Mouse (Mus musculus): ENCODE measurements around the gene Celf2. TPM values are rescaled to one million over a fixed set of nuclear protein-coding genes. Genes with fewer than 3 reads are reported as not detected.

Celf2 gene
- polyA plus RNA-seq, 1 experiment from 2014 or later, result 191 TPM

DNA sequence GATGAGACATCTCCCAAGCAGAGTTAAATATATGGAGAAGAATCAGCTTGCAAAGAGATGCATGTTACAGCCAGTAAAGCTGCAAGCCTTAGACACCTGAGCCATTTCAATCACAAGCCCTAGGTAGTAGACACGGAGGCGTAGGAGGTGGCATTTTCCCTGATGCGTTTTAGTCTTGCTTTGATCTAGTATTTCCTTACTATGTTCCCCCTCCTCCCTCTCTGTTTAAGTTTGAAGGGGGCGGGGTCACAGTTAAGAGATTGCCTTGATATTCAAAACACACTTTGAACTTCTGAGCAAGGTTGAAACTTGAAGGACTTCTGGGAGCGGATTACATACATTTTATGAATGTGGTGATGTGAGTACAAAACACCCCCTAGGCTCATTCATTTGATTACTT, 887.3 kb downstream of the Celf2 start:
- 85% methylated on average over 5 of the region's 5 CpGs for WGBS
- Histone ChIP-seq H3K9ac (replicated peaks; ENCODE audit: low read length) (no peak overlapping the region), H3K27me3 (ENCODE audit: control insufficient read depth, insufficient read depth, low read length) (no peaks in the 10 kb centered on the region), H3K9me3 (ENCODE audit: control insufficient read depth, low read length) (no peaks in the 10 kb centered on the region), H3K4me1 (ENCODE audit: control insufficient read depth, insufficient read depth, low read length) (no peaks in the 10 kb centered on the region), H3K27ac (replicated peaks; ENCODE audit: low read depth, low read length) (no peak overlapping the region), H3K36me3 (ENCODE audit: control insufficient read depth, insufficient read depth, low read length) (0 out of 2 replicates have a peak, but pooled peaks cover 4% of the 10 kb centered on the region), H3K4me2 (ENCODE audit: low read length) (no peak overlapping the region), H3K4me3 (replicated peaks; ENCODE audit: low read depth, low read length) (no peak overlapping the region)
- DNase-seq, result no peak
- ATAC-seq (ENCODE audit: low FRiP score, low TSS enrichment), result no peak

DNA sequence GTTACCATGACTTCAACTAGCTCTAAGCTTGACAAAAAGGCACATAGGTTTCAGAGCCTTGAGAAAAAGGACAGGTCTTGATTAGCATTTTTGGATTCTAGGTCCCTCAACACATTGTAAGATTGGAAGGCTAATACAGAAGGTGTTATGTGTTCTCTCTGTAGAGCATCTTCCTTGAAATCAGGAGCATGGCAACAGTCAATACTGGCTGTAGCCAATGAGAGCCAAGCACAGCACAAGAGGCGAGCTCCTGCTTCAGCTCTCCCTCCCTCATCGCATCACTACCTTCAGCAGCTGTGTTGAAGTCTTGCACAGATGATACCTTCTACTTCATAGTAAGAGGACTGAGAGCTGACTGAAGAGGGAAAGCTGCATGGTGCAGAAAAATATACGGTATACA, 890.5 kb downstream of the Celf2 start:
- DNase-seq, result no peak
- H3K4me1 ChIP-seq (ENCODE audit: control insufficient read depth, insufficient read depth, low read length), result no peaks in the 10 kb centered on the region
- H3K4me3 ChIP-seq (replicated peaks; ENCODE audit: low read depth, low read length), result no peak overlapping the region
- no peak overlapping the region for H3K4me2 ChIP-seq (ENCODE audit: low read length)
- H3K9ac ChIP-seq (replicated peaks; ENCODE audit: low read length), result no peak overlapping the region
- H3K27ac ChIP-seq (replicated peaks; ENCODE audit: low read depth, low read length), result no peak overlapping the region
- no peak for ATAC-seq (ENCODE audit: low FRiP score, low TSS enrichment)
- H3K27me3 ChIP-seq (ENCODE audit: control insufficient read depth, insufficient read depth, low read length), result no peaks in the 10 kb centered on the region
- no peaks in the 10 kb centered on the region for H3K9me3 ChIP-seq (ENCODE audit: control insufficient read depth, low read length)
- H3K36me3 ChIP-seq (ENCODE audit: control insufficient read depth, insufficient read depth, low read length), result peaks cover 15% of the 10 kb centered on the region; the same call in 1 of the 2 replicates
- WGBS, result 91% methylated on average over 3 of the region's 3 CpGs

DNA sequence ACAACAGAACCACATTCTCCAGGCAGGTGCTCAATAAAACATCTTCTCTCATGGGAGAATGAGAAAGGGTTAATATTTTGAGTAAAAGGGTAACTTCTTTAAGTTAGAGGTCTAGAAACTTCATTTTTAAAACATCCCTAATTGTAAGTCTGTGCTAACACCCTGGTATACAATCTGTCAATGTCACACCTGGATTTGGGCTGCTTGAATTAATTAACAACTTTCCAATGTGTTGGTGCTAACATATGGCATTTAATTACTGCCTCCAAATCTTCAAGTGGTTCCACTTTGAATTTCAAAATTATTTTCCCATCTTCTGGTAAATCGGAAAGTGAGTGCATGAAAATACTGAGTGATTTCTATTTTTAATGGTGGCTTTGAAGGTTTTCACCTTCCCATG, 890.9 kb downstream of the Celf2 start:
- Histone ChIP-seq H3K36me3 (ENCODE audit: control insufficient read depth, insufficient read depth, low read length) (peaks cover 17% of the 10 kb centered on the region; the same call in 1 of the 2 replicates), H3K4me2 (ENCODE audit: low read length) (no peak overlapping the region), H3K9me3 (ENCODE audit: control insufficient read depth, low read length) (no peaks in the 10 kb centered on the region), H3K9ac (replicated peaks; ENCODE audit: low read length) (no peak overlapping the region), H3K27me3 (ENCODE audit: control insufficient read depth, insufficient read depth, low read length) (no peaks in the 10 kb centered on the region), H3K4me1 (ENCODE audit: control insufficient read depth, insufficient read depth, low read length) (no peaks in the 10 kb centered on the region), H3K4me3 (replicated peaks; ENCODE audit: low read depth, low read length) (no peak overlapping the region), H3K27ac (replicated peaks; ENCODE audit: low read depth, low read length) (no peak overlapping the region)
- whole genome bisulfite sequencing, result 96% methylated on average over 1 of the region's 1 CpGs
- ATAC-seq (ENCODE audit: low FRiP score, low TSS enrichment) (no peak), DNase-seq (no peak)

DNA sequence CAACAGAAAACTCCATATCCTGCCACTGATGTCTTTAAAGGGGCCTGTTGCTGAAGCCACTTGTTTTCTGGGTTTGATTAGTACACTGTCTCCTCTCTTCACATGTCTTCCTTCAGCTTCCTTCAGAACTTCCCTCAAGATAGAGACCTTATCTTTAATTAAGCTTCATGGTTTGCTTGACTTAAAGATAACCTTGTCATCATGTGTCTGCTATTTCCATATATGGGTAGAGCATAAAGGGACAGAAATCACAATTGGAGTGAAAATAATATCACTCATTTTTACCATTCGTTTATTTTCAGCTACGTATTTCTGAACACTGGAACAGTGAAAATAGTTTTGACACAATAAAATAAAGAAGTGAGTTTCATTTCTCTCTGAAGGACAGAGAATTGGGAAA, 905.0 kb downstream of the Celf2 start:
- DNase-seq, result no peak
- 95% methylated on average over 2 of the region's 2 CpGs for WGBS
- H3K36me3 ChIP-seq (ENCODE audit: control insufficient read depth, insufficient read depth, low read length), result peaks cover 36% of the 10 kb centered on the region
- H3K4me1 ChIP-seq (ENCODE audit: control insufficient read depth, insufficient read depth, low read length), result peaks cover 9% of the 10 kb centered on the region
- no peak overlapping the region for H3K4me2 ChIP-seq (ENCODE audit: low read length)
- ATAC-seq (ENCODE audit: low FRiP score, low TSS enrichment), result no peak
- no peak overlapping the region for H3K9ac ChIP-seq (replicated peaks; ENCODE audit: low read length)
- no peak overlapping the region for H3K27ac ChIP-seq (replicated peaks; ENCODE audit: low read depth, low read length)
- no peak overlapping the region for H3K4me3 ChIP-seq (replicated peaks; ENCODE audit: low read depth, low read length)
- H3K9me3 ChIP-seq (ENCODE audit: control insufficient read depth, low read length), result no peaks in the 10 kb centered on the region
- H3K27me3 ChIP-seq (ENCODE audit: control insufficient read depth, insufficient read depth, low read length), result no peaks in the 10 kb centered on the region

DNA sequence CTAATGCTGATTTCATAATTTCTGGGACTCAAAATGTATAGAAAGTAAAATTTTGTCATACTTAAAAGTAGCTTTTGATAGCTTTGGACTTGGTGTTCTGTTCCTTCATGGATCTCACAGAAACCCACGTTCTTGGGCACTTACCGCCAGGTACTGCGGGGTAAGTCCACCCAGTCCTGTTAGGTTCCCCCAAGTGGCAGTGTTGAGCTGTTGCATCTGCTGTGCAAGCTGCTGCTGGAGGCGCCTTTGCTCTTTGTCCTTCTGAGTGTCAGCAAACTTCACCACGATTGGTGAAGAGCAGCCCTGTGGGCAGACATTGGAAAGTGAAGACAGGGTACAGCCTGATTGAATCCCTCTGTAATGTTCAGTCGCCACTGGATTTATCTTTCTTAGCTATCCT, 905.5 kb downstream of the Celf2 start:
- no peak for ATAC-seq (ENCODE audit: low FRiP score, low TSS enrichment)
- Histone ChIP-seq H3K4me1 (ENCODE audit: control insufficient read depth, insufficient read depth, low read length) (peaks cover 4% of the 10 kb centered on the region), H3K27ac (replicated peaks; ENCODE audit: low read depth, low read length) (no peak overlapping the region), H3K36me3 (ENCODE audit: control insufficient read depth, insufficient read depth, low read length) (peaks cover 40% of the 10 kb centered on the region), H3K9ac (replicated peaks; ENCODE audit: low read length) (no peak overlapping the region), H3K4me2 (ENCODE audit: low read length) (no peak overlapping the region), H3K9me3 (ENCODE audit: control insufficient read depth, low read length) (no peaks in the 10 kb centered on the region), H3K27me3 (ENCODE audit: control insufficient read depth, insufficient read depth, low read length) (no peaks in the 10 kb centered on the region), H3K4me3 (replicated peaks; ENCODE audit: low read depth, low read length) (no peak overlapping the region)
- DNase-seq, result no peak
- 82% methylated on average over 6 of the region's 6 CpGs for WGBS

DNA sequence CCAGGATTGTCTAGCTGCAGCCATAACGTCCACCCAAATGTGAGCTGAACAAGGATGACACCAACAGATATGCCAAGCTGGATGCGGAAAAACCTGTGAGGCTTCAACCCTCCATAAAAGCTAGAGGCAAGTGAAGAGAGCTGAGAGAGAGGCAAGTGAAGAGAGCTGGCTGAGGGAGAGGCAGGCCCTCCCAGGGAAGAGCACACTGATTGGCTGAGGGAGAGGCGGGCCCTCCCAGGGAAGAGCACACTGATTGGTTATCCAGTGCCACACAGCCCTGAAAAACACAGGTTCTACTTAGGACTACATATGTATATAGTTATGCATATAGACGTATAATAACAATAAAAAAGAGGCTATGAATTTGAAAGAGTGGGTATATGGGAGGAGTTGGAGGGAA, 907.2 kb downstream of the Celf2 start:
- Histone ChIP-seq H3K36me3 (ENCODE audit: control insufficient read depth, insufficient read depth, low read length) (peaks cover 46% of the 10 kb centered on the region), H3K9ac (replicated peaks; ENCODE audit: low read length) (no peak overlapping the region), H3K4me1 (ENCODE audit: control insufficient read depth, insufficient read depth, low read length) (no peaks in the 10 kb centered on the region), H3K27ac (replicated peaks; ENCODE audit: low read depth, low read length) (no peak overlapping the region), H3K27me3 (ENCODE audit: control insufficient read depth, insufficient read depth, low read length) (no peaks in the 10 kb centered on the region), H3K9me3 (ENCODE audit: control insufficient read depth, low read length) (no peaks in the 10 kb centered on the region), H3K4me2 (ENCODE audit: low read length) (no peak overlapping the region), H3K4me3 (replicated peaks; ENCODE audit: low read depth, low read length) (no peak overlapping the region)
- 92% methylated on average over 4 of the region's 4 CpGs for WGBS
- ATAC-seq (ENCODE audit: low FRiP score, low TSS enrichment) (no peak), DNase-seq (no peak)

DNA sequence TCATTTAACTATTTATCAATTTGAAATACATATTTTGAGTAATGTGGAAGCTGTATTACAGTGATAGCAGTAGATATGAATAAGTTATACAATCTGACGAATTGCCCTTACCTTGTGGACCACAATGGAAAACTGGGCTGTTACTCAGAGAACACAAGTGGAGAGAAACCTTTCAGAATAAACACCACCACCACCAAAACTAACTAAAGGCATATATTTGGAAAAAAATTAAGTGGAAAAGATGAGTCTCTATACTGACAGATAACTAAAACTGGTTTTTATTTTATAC, 910.5 kb downstream of the Celf2 start:
- WGBS, result 90% methylated on average over 1 of the region's 1 CpGs
- no peaks in the 10 kb centered on the region for H3K9me3 ChIP-seq (ENCODE audit: control insufficient read depth, low read length)
- H3K27ac ChIP-seq (replicated peaks; ENCODE audit: low read depth, low read length), result no peak overlapping the region
- ATAC-seq (ENCODE audit: low FRiP score, low TSS enrichment) (no peak), DNase-seq (no peak)
- H3K36me3 ChIP-seq (ENCODE audit: control insufficient read depth, insufficient read depth, low read length), result peaks cover 43% of the 10 kb centered on the region
- no peak overlapping the region for H3K9ac ChIP-seq (replicated peaks; ENCODE audit: low read length)
- peaks cover 9% of the 10 kb centered on the region for H3K4me1 ChIP-seq (ENCODE audit: control insufficient read depth, insufficient read depth, low read length)
- H3K27me3 ChIP-seq (ENCODE audit: control insufficient read depth, insufficient read depth, low read length), result no peaks in the 10 kb centered on the region
- H3K4me3 ChIP-seq (replicated peaks; ENCODE audit: low read depth, low read length), result no peak overlapping the region
- no peak overlapping the region for H3K4me2 ChIP-seq (ENCODE audit: low read length)

DNA sequence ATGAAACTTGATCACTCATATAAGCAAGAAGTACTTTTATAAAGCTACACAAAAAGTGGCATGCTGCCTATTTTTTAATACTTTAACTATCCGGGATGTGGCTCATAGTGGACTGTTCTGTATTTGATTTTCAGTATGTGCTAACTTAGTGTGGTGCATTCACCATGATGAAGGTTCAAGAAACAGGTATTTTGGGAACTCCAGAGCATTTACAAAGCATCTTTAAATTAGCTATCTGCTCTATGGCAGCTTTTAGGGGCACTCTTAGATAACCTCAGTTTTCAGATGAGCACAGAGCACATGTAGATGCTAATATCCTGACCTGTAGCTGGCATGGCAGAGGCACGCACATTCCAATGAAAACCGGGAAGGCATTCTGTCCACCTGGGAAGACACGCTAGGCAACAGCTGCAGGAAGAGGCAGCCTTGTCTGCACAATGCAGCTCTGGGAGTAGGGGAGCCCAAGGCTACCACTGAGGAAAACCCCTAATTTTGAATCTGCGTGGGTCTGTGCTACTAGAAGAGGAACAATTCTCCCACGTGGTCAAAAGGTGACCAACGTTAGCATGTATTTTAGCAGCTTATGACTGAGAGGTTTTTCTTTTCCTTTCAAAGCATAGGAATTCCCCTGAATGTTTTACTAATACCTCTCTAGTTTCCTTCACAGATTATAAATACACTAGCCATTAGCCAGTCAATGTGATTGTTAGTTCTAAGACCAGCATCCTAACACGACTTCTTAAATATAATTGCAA, 911.1 kb downstream of the Celf2 start:
- ATAC-seq (ENCODE audit: low FRiP score, low TSS enrichment) (no peak), DNase-seq (no peak)

DNA sequence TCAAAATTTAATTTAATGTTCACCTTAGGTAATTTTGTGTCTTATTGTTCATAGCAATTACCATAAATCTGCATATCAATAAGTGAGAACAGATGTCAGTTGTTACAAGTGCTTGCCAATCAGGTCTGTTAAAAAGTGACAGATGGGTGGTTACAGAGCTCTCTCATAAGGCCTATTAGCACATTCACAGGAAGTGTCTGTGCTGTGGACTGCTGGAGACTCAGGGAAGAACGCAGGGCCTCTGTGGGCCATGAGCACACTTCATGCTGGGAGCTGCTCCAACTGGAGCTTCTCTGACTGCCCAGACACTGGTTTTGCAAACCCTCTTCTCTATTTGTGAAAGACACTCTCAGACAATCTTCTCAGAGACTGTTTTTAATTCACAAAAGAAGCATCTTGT, 914.6 kb downstream of the Celf2 start:
- DNase-seq, result peak; percentile 67
- WGBS, result 0% methylated on average over 1 of the region's 1 CpGs

More for the DNA sequence above, 911.1 kb downstream of the Celf2 start:
- WGBS, result 84% methylated on average over 8 of the region's 8 CpGs
- Histone ChIP-seq H3K27me3 (ENCODE audit: control insufficient read depth, insufficient read depth, low read length) (no peaks in the 10 kb centered on the region), H3K27ac (replicated peaks; ENCODE audit: low read depth, low read length) (0 out of 2 replicates have a peak overlapping the region, but pooled peaks have one; percentile 13), H3K36me3 (ENCODE audit: control insufficient read depth, insufficient read depth, low read length) (peaks cover 41% of the 10 kb centered on the region), H3K9me3 (ENCODE audit: control insufficient read depth, low read length) (no peaks in the 10 kb centered on the region), H3K9ac (replicated peaks; ENCODE audit: low read length) (no peak overlapping the region), H3K4me3 (replicated peaks; ENCODE audit: low read depth, low read length) (no peak overlapping the region), H3K4me2 (ENCODE audit: low read length) (no peak overlapping the region), H3K4me1 (ENCODE audit: control insufficient read depth, insufficient read depth, low read length) (peaks cover 9% of the 10 kb centered on the region)

More for the DNA sequence above, 914.6 kb downstream of the Celf2 start:
- Histone ChIP-seq H3K27ac (replicated peaks; ENCODE audit: low read depth, low read length) (peak overlapping the region; percentile 60), H3K4me3 (replicated peaks; ENCODE audit: low read depth, low read length) (no peak overlapping the region), H3K4me2 (ENCODE audit: low read length) (no peak overlapping the region), H3K4me1 (ENCODE audit: control insufficient read depth, insufficient read depth, low read length) (peaks cover 9% of the 10 kb centered on the region), H3K36me3 (ENCODE audit: control insufficient read depth, insufficient read depth, low read length) (peaks cover 27% of the 10 kb centered on the region), H3K9me3 (ENCODE audit: control insufficient read depth, low read length) (no peaks in the 10 kb centered on the region), H3K27me3 (ENCODE audit: control insufficient read depth, insufficient read depth, low read length) (no peaks in the 10 kb centered on the region), H3K9ac (replicated peaks; ENCODE audit: low read length) (no peak overlapping the region)
- ATAC-seq (ENCODE audit: low FRiP score, low TSS enrichment), result peak; percentile 79; the same call in 1 of the 2 replicates
